Mouse (Mus musculus): ENCODE data around the gene Ccdc187.

- no peak for TF ChIP-seq POLR2A (IDR thresholded peaks at IDR 0.05; ENCODE audit: insufficient read length, low read depth)
- TF ChIP-seq POLR2AphosphoS2 (IDR thresholded peaks at IDR 0.05; ENCODE audit: insufficient read length, low read depth): no peak
- TF ChIP-seq MYOG (IDR thresholded peaks at IDR 0.05; ENCODE audit: control insufficient read depth in 1 of 3, insufficient read depth in 1 of 3, insufficient read length in 2 of 3, low read depth in 2 of 3): no peak
- no peak for TF ChIP-seq TCF12 (IDR thresholded peaks at IDR 0.05; ENCODE audit: insufficient read depth, poor library complexity, severe bottlenecking)
- no peak for TF ChIP-seq CEBPB (IDR thresholded peaks at IDR 0.05; ENCODE audit: insufficient read depth, poor library complexity, severe bottlenecking)
- no peak for TF ChIP-seq MAX (IDR thresholded peaks at IDR 0.05; ENCODE audit: low read depth)
- no peak for TF ChIP-seq E2F4 (IDR thresholded peaks at IDR 0.05; ENCODE audit: insufficient read depth)
- no peak for TF ChIP-seq MYOD1 (IDR thresholded peaks at IDR 0.05; ENCODE audit: control insufficient read depth in 1 of 3, insufficient read length in 2 of 3, low read depth in 2 of 3)
- TF ChIP-seq USF1 (IDR thresholded peaks at IDR 0.05; ENCODE audit: low read depth): no peak
- TF ChIP-seq TCF3 (IDR thresholded peaks at IDR 0.05; ENCODE audit: insufficient read length, low read depth): no peak
- no peak for TF ChIP-seq REST (IDR thresholded peaks at IDR 0.05; ENCODE audit: insufficient read depth, insufficient read length)
Measured at GRCm38 (mm10) chr2:26207559-26207958, 86.8 kb downstream of the Ccdc187 start.
